Mouse (Mus musculus) forebrain, postnatal 0 days (tissue): Measurements from ENCODE around the gene Apaf1. TPM values are rescaled to one million over a fixed set of nuclear protein-coding genes. Genes with fewer than 3 reads are reported as not detected.

Experiments used
- ATAC-seq: fragments of 200-750 bp; cut with Nextera tagmentation; 2 replicates; pipeline ENCODE4 v1.8.0; 2017; ENCODE audit warnings: mild to moderate bottlenecking, moderate library complexity
- DNase-seq: peaks from one replicate; pipeline ENCODE4 v3.0.0-alpha.2; 2015
- H3K27ac ChIP-seq: fragments of 300-500 bp; sonication (generic); 2 replicates; pipeline ENCODE4 v1.5.1; 2014; ENCODE audit warnings: low read depth, mild to moderate bottlenecking, antibody characterized with exemption, low read length, moderate library complexity, mixed read lengths
- H3K27me3 ChIP-seq: fragments of 300-500 bp; sonication (generic); 2 replicates; pipeline ENCODE4 v1.6.1; 2014; ENCODE audit warnings: mild to moderate bottlenecking, low read length, mixed read lengths; ENCODE audit not compliant: insufficient read depth
- H3K36me3 ChIP-seq: fragments of 300-500 bp; sonication (generic); 2 replicates; pipeline ENCODE4 v1.6.1; 2014; ENCODE audit warnings: mild to moderate bottlenecking, moderate library complexity; ENCODE audit not compliant: insufficient read depth
- H3K4me1 ChIP-seq: fragments of 300-500 bp; sonication (generic); 2 replicates; pipeline ENCODE4 v1.6.1; 2014; ENCODE audit warnings: antibody characterized with exemption; ENCODE audit not compliant: insufficient read depth
- H3K4me2 ChIP-seq: fragments of 300-500 bp; sonication (generic); 2 replicates; pipeline ENCODE4 v1.6.1; 2014; ENCODE audit warnings: low read depth, mild to moderate bottlenecking, moderate library complexity
- H3K4me3 ChIP-seq: fragments of 300-500 bp; sonication (generic); 2 replicates; pipeline ENCODE4 v1.5.1; 2014; ENCODE audit warnings: low read depth, low read length, mixed read lengths
- H3K9ac ChIP-seq: fragments of 300-500 bp; sonication (generic); 2 replicates; pipeline ENCODE4 v1.6.1; 2014; ENCODE audit warnings: mild to moderate bottlenecking
- H3K9me3 ChIP-seq: fragments of 300-500 bp; sonication (generic); 2 replicates; pipeline ENCODE4 v1.6.1; 2016; ENCODE audit warnings: low read length
- CTCF ChIP-seq: sonication (generic); IDR thresholded peaks from 2 replicates; pipeline ENCODE4 v1.5.1; 2016; ENCODE audit warnings: antibody characterized with exemption, control low read depth, low read depth
- WGBS: fragments of 180-500 bp; shearing (Covaris S2); extraction: QIAGEN DNeasy Blood & Tissue Kit; methylation state at CpG from one replicate; pipeline ENCODE4 v1.1.7; 2014; 5-methylcytosine and 5-hydroxymethylcytosine counted together
- polyA plus RNA-seq: library from polyadenylated mRNA; unstranded; fragments of >200 nt; fragmentation: Nextera tagmentation; extraction: Ambion mirVana; gene quantifications from 2 replicates; pipeline ENCODE4 v1.2.1, GENCODE M21; 2015
- total RNA-seq: library from RNA; depleted of rRNA; stranded (reverse); fragments of >200 nt; gene quantifications from 2 replicates; pipeline ENCODE4 v1.2.3, GENCODE M21; 2014

The Apaf1 gene
- total and polyA plus RNA-seq, 2 experiments from 2014 or later = 16.7 to 45.7 TPM

GRCm38 (mm10) chr10:91102799-91103590, 20.4 kb upstream of the Apaf1 start:
- H3K4me2 ChIP-seq = no peak overlapping the region

GRCm38 (mm10) chr10:91101936-91102335, 19.4 kb upstream of the Apaf1 start:
- no peak for DNase-seq
- H3K36me3 ChIP-seq = no peaks in the 10 kb centered on the region
- H3K4me1 ChIP-seq = no peaks in the 10 kb centered on the region
- no peaks in the 10 kb centered on the region for H3K27me3 ChIP-seq
- H3K9ac ChIP-seq = no peak overlapping the region
- ATAC-seq = no peak
- H3K9me3 ChIP-seq = no peaks in the 10 kb centered on the region
- no peak overlapping the region for H3K4me2 ChIP-seq
- H3K27ac ChIP-seq = no peak overlapping the region
- 96% methylated on average over 25 of the region's 25 CpGs for WGBS
- no peak overlapping the region for H3K4me3 ChIP-seq
- TF ChIP-seq CTCF = no peak

More at GRCm38 (mm10) chr10:91102799-91103590, 20.4 kb upstream of the Apaf1 start:
- Histone ChIP-seq H3K27ac (no peak overlapping the region), H3K9ac (no peak overlapping the region), H3K27me3 (no peaks in the 10 kb centered on the region), H3K9me3 (no peaks in the 10 kb centered on the region), H3K36me3 (no peaks in the 10 kb centered on the region), H3K4me3 (no peak overlapping the region), H3K4me1 (no peaks in the 10 kb centered on the region)
- ATAC-seq (no peak), DNase-seq (no peak)
- TF ChIP-seq CTCF = no peak
- 90% methylated on average over 14 of the region's 14 CpGs for WGBS

- no peak for DNase-seq
- 91% methylated on average over 1 of the region's 1 CpGs for WGBS
- Histone ChIP-seq H3K4me3 (no peak overlapping the region), H3K9me3 (no peaks in the 10 kb centered on the region), H3K4me2 (no peak overlapping the region), H3K27ac (no peak overlapping the region), H3K36me3 (no peaks in the 10 kb centered on the region), H3K9ac (no peak overlapping the region), H3K4me1 (no peaks in the 10 kb centered on the region), H3K27me3 (no peaks in the 10 kb centered on the region)
- ATAC-seq = no peak
- no peak for TF ChIP-seq CTCF
These were observed 17.5 kb upstream of the Apaf1 start for GRCm38 (mm10) chr10:91100101-91100500.

- no peak for DNase-seq
- Histone ChIP-seq H3K27ac (no peak overlapping the region), H3K4me2 (no peak overlapping the region), H3K9ac (no peak overlapping the region), H3K4me1 (no peaks in the 10 kb centered on the region), H3K9me3 (no peaks in the 10 kb centered on the region), H3K27me3 (no peaks in the 10 kb centered on the region), H3K36me3 (peaks cover 7% of the 10 kb centered on the region), H3K4me3 (no peak overlapping the region)
- ATAC-seq = no peak
- 95% methylated on average over 8 of the region's 8 CpGs for WGBS
- no peak for TF ChIP-seq CTCF
These were observed 15.5 kb upstream of the Apaf1 start for GRCm38 (mm10) chr10:91098056-91098455.

GRCm38 (mm10) chr10:91094251-91095104, 11.9 kb upstream of the Apaf1 start:
- no peak overlapping the region for H3K9ac ChIP-seq
- 90% methylated on average over 15 of the region's 15 CpGs for WGBS

GRCm38 (mm10) chr10:91092812-91093211, 10.2 kb upstream of the Apaf1 start:
- no peak overlapping the region for H3K4me3 ChIP-seq
- DNase-seq = no peak
- H3K4me2 ChIP-seq = no peak overlapping the region
- TF ChIP-seq CTCF = no peak
- no peak for ATAC-seq
- H3K27ac ChIP-seq = no peak overlapping the region
- WGBS = 89% methylated on average over 4 of the region's 4 CpGs
- H3K36me3 ChIP-seq = peaks cover 7% of the 10 kb centered on the region
- no peaks in the 10 kb centered on the region for H3K27me3 ChIP-seq
- no peaks in the 10 kb centered on the region for H3K9me3 ChIP-seq
- no peaks in the 10 kb centered on the region for H3K4me1 ChIP-seq
- H3K9ac ChIP-seq = no peak overlapping the region

More at GRCm38 (mm10) chr10:91094251-91095104, 11.9 kb upstream of the Apaf1 start:
- no peak overlapping the region for H3K4me2 ChIP-seq
- DNase-seq (no peak), ATAC-seq (no peak)
- H3K27me3 ChIP-seq = no peaks in the 10 kb centered on the region
- no peak overlapping the region for H3K4me3 ChIP-seq
- H3K36me3 ChIP-seq = peaks cover 7% of the 10 kb centered on the region
- H3K27ac ChIP-seq = no peak overlapping the region
- no peaks in the 10 kb centered on the region for H3K4me1 ChIP-seq
- H3K9me3 ChIP-seq = no peaks in the 10 kb centered on the region
- TF ChIP-seq CTCF = no peak
